Mouse (Mus musculus) kidney, postnatal 0 days (tissue): Measurements from ENCODE around the gene Ptrhd1. TPM values are rescaled to one million over a fixed set of nuclear protein-coding genes. Genes with fewer than 3 reads are reported as not detected.

Experiments used
- ATAC-seq: fragments of 200-750 bp; cut with Nextera tagmentation; replicated peaks from 2 replicates; pipeline ENCODE4 v1.8.0; 2017; ENCODE audit warnings: low read depth, moderate number of reproducible peaks, moderate TSS enrichment, moderate library complexity; ENCODE audit not compliant: low FRiP score
- DNase-seq: peaks from one replicate; pipeline ENCODE4 v3.0.0-alpha.2; 2016; ENCODE audit warnings: low spot score
- H3K27ac ChIP-seq: fragments of 300-500 bp; sonication (generic); 2 replicates; pipeline ENCODE4 v1.5.1; 2014; ENCODE audit warnings: mild to moderate bottlenecking
- H3K27me3 ChIP-seq: fragments of 300-500 bp; sonication (generic); 2 replicates; pipeline ENCODE4 v1.6.1; 2014; ENCODE audit warnings: low read length, mixed read lengths; ENCODE audit not compliant: insufficient read depth
- H3K36me3 ChIP-seq: fragments of 300-500 bp; sonication (generic); 2 replicates; pipeline ENCODE4 v1.6.1; 2014; ENCODE audit warnings: low read length, mixed read lengths; ENCODE audit not compliant: insufficient read depth
- H3K4me1 ChIP-seq: fragments of 300-500 bp; sonication (generic); replicated peaks from 2 replicates; pipeline ENCODE4 v1.6.1; 2014; ENCODE audit warnings: antibody characterized with exemption, low read length, mixed read lengths; ENCODE audit not compliant: insufficient read depth
- H3K4me2 ChIP-seq: fragments of 300-500 bp; sonication (generic); 2 replicates; pipeline ENCODE4 v1.6.1; 2014; ENCODE audit warnings: mild to moderate bottlenecking, low read length, moderate library complexity, mixed read lengths
- H3K4me3 ChIP-seq: fragments of 300-500 bp; sonication (generic); replicated peaks from 2 replicates; pipeline ENCODE4 v1.5.1; 2014; ENCODE audit warnings: low read depth, low read length
- H3K9ac ChIP-seq: fragments of 300-500 bp; sonication (generic); 2 replicates; pipeline ENCODE4 v1.6.1; 2014; ENCODE audit warnings: low read depth, low read length
- H3K9me3 ChIP-seq: fragments of 300-500 bp; sonication (generic); replicated peaks from 2 replicates; pipeline ENCODE4 v1.6.1; 2016; ENCODE audit warnings: low read length, inconsistent platforms, mixed read lengths
- CTCF ChIP-seq: IDR thresholded peaks from 2 replicates; pipeline ENCODE4 v1.5.1; 2016; ENCODE audit warnings: antibody characterized with exemption, low read depth, mild to moderate bottlenecking, moderate library complexity
- WGBS: fragments of 180-500 bp; shearing (Covaris S2); extraction: QIAGEN DNeasy Blood & Tissue Kit; methylation state at CpG from one replicate; pipeline ENCODE4 v1.1.7; 2014; 5-methylcytosine and 5-hydroxymethylcytosine counted together
- polyA plus RNA-seq: library from polyadenylated mRNA; unstranded; fragments of >200 nt; fragmentation: Nextera tagmentation; extraction: Ambion mirVana; gene quantifications from 2 replicates; pipeline ENCODE4 v1.2.1, GENCODE M21; 2015

Ptrhd1 gene
- polyA plus RNA-seq = 7.4 and 8.1 TPM in 2 replicates

GRCm38 (mm10) chr12:4233572-4234508 lies at the start of gene Ptrhd1, which contains the start of gene Cenpo:
Ptrhd1 (plus strand) TSS chr12:4234027.
Cenpo (minus strand) TSS chr12:4234294.
- peak; percentile 99 for DNase-seq
- Histone ChIP-seq H3K4me2 (peak within 1 kb of the TSS; percentile 73), H3K9ac (peak within 1 kb of the TSS; percentile 52), H3K27ac (peak within 1 kb of the TSS; percentile 90), H3K9me3 (no peaks in the 10 kb centered on the region), H3K36me3 (peaks cover 15% of the 10 kb centered on the region; the same call in 1 of the 2 replicates), H3K4me1 (peaks cover 6% of the 10 kb centered on the region; the same call in 1 of the 2 replicates), H3K4me3 (peak within 1 kb of the TSS; percentile 54), H3K27me3 (no peaks in the 10 kb centered on the region)
- peak; percentile 98 for ATAC-seq
- TF ChIP-seq CTCF = no peak
- under 1% methylated on average over 50 of the region's 50 CpGs for WGBS

DNA sequence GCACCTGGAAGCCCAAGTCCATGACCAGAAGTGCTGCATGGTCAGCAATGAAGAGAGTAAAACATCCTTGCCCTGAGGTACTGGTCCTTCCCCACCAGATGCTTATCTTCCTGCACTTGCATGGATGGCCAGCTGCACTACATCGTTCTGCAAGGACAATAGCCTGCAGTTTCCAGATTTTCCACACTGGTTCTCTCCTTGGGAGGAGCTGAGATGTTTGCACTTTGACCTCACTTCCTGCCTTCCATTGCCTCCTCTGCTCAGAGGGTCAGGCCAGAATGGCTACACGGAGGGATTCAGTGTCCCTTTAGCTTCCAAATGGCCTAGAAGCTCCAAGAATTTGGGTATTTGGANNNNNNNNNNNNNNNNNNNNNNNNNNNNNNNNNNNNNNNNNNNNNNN lies 49.2 kb upstream of the Ptrhd1 start:
- ATAC-seq = no peak
- Histone ChIP-seq H3K9ac (no peak overlapping the region), H3K27me3 (no peaks in the 10 kb centered on the region), H3K4me3 (no peak overlapping the region), H3K4me1 (no peaks in the 10 kb centered on the region), H3K9me3 (no peaks in the 10 kb centered on the region), H3K4me2 (no peak overlapping the region), H3K36me3 (no peaks in the 10 kb centered on the region), H3K27ac (no peak overlapping the region)
- no peak for TF ChIP-seq CTCF
- DNase-seq = peak; percentile 52
- 12% methylated on average over 2 of the region's 2 CpGs for WGBS

GRCm38 (mm10) chr12:4188171-4189059 lies 45.4 kb upstream of the Ptrhd1 start:
- Histone ChIP-seq H3K4me1 (peaks cover 14% of the 10 kb centered on the region), H3K9ac (no peak overlapping the region), H3K36me3 (no peaks in the 10 kb centered on the region), H3K27ac (peak overlapping the region; percentile 55; the same call in 1 of the 2 replicates), H3K27me3 (no peaks in the 10 kb centered on the region), H3K4me3 (no peak overlapping the region), H3K4me2 (no peak overlapping the region), H3K9me3 (no peaks in the 10 kb centered on the region)
- ATAC-seq (0 out of 2 replicates have a peak, but pooled peaks have one; percentile 54), DNase-seq (peak; percentile 83)
- TF ChIP-seq CTCF = no peak
- WGBS = 39% methylated on average over 13 of the region's 14 CpGs

DNA sequence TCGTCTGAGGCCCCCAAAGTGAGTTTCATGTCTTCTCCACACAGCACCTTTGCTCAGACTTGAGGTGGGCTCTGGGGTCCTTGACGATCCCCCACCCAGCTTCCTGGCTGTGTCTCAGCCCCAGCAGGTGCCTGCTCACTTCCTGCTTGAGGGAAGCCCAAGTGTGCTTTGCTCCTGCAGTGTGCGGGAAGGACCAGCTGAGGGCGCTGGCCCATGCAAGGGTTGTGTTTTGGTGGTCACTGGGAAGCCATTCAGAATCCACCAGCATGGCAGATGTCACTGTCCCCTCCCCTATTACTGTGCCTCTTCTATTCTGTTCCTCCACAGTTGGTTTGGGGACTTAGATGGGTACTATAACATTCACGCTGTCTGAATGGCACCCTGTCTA lies 44.8 kb upstream of the Ptrhd1 start:
- DNase-seq (peak; percentile 31), ATAC-seq (no peak)
- WGBS = 47% methylated on average over 5 of the region's 5 CpGs
- Histone ChIP-seq H3K4me3 (no peak overlapping the region), H3K4me1 (peaks cover 20% of the 10 kb centered on the region), H3K4me2 (no peak overlapping the region), H3K9me3 (no peaks in the 10 kb centered on the region), H3K27me3 (no peaks in the 10 kb centered on the region), H3K27ac (no peak overlapping the region), H3K9ac (no peak overlapping the region), H3K36me3 (no peaks in the 10 kb centered on the region)
- peak; percentile 61 for TF ChIP-seq CTCF

DNA sequence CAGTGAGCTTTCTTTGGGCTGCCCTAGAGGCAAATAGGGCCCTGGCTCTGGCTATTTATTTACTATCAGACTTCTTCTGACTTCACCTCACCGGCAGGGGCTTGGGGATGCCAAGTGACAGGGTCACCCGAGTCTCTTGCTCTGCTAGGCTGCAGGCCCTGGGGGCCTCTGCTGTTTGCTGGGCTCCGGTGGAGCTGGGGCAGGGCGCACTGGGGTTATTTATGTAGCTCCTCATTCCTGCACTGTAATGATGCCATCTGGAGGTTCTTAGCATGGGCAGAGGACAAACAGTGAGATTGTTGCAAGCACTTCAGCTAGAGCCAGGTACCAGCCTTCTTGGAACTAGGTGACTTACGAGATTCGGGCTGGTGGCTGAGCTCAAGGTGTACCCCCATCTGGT lies 41.3 kb upstream of the Ptrhd1 start:
- Histone ChIP-seq H3K4me2 (no peak overlapping the region), H3K9me3 (no peaks in the 10 kb centered on the region), H3K27me3 (no peaks in the 10 kb centered on the region), H3K4me3 (no peak overlapping the region), H3K4me1 (peaks cover 21% of the 10 kb centered on the region), H3K9ac (no peak overlapping the region), H3K36me3 (no peaks in the 10 kb centered on the region), H3K27ac (peak overlapping the region; percentile 54)
- peak; percentile 13; the same call in 1 of the 2 replicates for TF ChIP-seq CTCF
- DNase-seq (no peak), ATAC-seq (peak; percentile 64)
- 47% methylated on average over 6 of the region's 6 CpGs for WGBS
